Mouse (Mus musculus) forelimb bud, embryonic 11.5 days (tissue): ENCODE measurements around the gene Cep295.
A peak's percentile ranks its signal among the peaks of the same experiment; 100 is the strongest.
"Not testable (repeated sequence)": the region's sequence is repeated elsewhere in the genome, so short reads cannot be mapped to it uniquely, and the experiment has no call there.

ENCODE experiments used
- DNase-seq: peaks from one replicate; pipeline ENCODE4 v3.0.0-alpha.2; 2012; ENCODE audit warnings: low read depth, low spot score

Cep295 gene

GRCm38 (mm10) chr9:15357484-15358275 lies at the start of gene Cep295:
TSS of gene Cep295 (minus strand) at chr9:15357788.
- peak; percentile 95 for DNase-seq

DNA sequence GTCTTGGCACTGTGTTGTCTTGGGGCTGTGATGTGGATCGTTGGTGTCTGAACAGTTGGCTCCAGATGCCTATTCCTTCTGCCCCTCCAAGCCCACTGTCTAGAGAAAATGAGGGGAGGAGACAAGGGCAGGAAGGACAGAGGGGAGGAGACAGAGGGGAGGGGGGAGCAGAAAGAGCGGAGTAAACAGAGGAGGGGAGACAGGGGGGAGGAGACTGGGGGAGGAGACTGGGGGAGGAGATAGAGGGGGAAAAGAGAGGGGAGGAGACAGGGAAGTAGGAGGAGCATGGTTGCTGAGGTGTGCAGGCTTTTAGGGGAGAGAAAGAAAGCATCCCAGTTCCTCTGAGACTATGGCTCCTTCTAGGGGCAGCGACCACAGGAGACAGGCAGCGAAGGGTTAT lies 40.0 kb upstream of the Cep295 start:
- DNase-seq = no peak

GRCm38 (mm10) chr9:15395353-15395942 lies 37.9 kb upstream of the Cep295 start:
- no peak for DNase-seq

GRCm38 (mm10) chr9:15387075-15387643 lies 29.6 kb upstream of the Cep295 start:
- no peak for DNase-seq

- peak; percentile 12 for DNase-seq
Measured at GRCm38 (mm10) chr9:15384266-15384665, 26.7 kb upstream of the Cep295 start.

DNA sequence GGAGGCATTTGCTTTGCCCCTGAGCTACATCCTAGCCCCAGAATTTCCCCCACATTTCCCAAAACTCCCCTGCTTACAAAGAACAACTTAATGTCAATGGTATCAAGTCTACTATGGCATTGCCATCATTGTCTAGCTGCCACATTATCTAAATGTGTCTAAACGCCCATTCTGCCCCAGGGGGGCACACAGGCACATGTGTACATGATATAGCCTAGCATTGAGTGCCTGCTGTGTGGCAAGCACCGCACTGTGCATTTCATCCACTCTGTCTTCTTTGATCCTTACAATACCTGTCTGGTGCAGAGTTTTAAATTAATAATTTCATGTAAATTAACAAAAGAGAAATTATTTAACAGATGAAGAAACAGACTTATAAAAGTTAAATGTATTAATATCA lies 8.7 kb upstream of the Cep295 start:
- no peak for DNase-seq

DNA sequence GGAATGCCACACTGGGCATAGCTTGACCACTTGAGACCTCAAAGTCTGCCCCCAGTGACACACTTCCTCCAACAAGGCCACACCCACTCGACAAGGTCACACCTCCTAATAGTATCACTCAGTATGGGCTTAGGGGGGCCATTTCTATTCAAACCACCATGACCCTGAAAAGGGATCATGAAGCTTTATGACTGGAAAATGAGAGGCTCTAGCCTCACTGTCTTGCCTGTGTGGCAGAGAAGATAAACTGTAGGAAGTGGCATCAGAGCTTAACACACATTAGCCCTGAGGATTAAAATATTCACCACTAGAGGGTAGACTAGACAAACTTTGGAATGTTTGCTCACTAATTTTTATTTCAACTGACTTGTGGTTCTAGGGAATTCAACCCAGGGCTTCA lies 8.3 kb upstream of the Cep295 start:
- peak; percentile 23 for DNase-seq

DNA sequence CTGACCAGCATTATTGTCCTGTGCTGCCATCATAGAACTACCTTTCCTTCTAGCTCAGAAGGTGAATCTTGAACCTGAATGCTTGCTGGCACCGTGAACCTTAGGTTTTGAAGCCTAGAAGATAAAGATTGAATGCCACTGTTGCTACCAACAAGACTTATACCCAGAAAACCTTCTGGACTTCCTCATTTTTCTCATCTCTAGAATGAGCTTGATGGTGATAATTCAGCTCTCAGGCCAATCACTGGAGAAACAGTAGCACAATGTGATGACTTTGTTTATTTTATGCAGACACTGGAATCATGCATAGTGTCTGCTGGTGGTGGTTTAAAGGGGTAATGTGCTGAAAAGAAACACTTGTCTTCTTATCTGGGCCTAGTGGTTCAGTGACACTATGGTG lies 7.3 kb upstream of the Cep295 start:
- no peak for DNase-seq

- DNase-seq = no peak
Measured at GRCm38 (mm10) chr9:15356916-15357483, 588 bp downstream of the Cep295 start.

DNA sequence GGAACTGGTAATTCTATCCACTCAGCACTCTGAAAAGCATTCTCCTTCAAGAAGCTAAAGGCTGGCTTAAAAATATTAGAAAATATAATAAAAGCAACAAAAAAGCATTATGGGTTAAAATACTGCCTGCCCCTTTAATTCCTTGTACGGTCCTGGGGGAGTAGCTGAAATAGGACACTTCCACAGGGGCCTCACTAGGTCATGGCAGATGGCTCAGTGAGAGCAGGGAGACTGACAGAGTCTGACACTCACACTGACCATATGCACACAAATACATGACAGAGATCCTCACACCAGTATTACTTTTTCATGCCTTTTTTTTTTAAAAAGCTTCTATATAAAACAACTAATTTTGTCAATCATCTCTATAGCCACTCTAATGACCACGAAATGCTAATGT lies 7.7 kb downstream of the Cep295 start:
- DNase-seq = no peak

GRCm38 (mm10) chr9:15337776-15338175 lies 19.8 kb downstream of the Cep295 start:
- DNase-seq = no peak

DNA sequence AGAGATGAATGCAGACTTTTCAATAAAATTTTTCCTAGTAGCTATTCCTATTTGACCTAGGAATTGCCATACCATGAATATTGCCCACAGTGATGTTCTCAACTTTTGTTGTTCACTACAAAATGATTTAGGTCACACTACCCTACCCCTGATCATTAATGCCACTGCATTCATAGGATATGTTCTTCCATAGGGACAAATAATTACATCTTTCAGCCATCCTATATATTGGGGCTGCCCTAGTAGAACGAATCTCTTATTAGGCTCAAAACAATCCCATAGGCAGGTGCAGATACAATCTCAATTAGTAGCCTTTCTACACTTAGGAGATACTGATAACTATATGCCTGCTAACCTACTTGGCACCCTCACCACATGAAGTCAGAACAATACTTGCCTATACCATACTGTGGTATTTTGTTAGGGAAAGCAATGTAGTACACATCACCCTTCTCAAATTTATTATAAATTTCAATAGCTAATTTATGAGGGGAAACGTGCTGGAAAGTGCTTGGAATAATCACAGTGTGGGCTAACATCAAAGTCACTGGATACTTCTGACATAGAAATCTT lies 39.3 kb downstream of the Cep295 start:
- DNase-seq = no peak

GRCm38 (mm10) chr9:15317223-15318169 lies 40.1 kb downstream of the Cep295 start:
- no peak for DNase-seq

DNA sequence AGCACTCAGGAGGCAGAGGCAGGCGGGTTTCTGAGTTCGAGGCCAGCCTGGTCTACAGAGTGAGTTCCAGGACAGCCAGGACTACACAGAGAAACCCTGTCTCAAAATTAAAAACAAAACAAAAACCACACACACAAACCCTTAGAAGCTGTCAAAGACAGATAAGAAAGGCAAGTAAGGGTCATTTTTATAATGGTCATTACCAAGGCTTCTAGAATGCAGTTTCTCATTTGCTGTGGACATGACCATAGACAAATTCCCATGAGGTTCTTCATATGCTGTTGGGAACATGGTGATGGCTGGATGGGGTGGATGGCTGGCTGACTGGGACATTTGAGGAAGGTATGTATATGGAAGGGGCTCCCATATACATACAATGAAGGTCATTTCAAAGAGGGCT lies 41.3 kb downstream of the Cep295 start:
- DNase-seq = not testable (repeated sequence)

DNA sequence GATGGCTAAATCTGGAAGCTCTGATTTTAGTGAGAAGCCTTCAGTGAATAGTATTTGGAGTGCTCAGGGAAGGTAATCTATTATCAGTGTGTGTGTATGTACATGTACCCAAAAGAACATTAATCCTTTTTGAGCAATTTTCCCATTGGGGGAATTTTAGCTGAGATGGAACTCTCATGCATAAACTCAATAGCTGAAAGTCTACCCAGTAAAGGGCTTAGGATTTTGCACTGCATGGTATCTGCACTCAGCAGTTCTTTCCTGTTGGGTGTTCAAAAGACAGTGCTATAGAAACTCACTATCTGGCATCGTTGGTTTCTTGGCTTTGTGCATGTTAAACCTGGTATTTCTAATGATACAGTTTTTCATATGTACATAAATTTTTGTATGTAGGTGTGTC lies 43.0 kb downstream of the Cep295 start:
- no peak for DNase-seq

- DNase-seq = no peak
Measured at GRCm38 (mm10) chr9:15313633-15314032, 44.0 kb downstream of the Cep295 start.

GRCm38 (mm10) chr9:15312054-15312735 lies 45.4 kb downstream of the Cep295 start:
- no peak for DNase-seq

- DNase-seq = no peak
Measured at GRCm38 (mm10) chr9:15310179-15310578, 47.4 kb downstream of the Cep295 start.

DNA sequence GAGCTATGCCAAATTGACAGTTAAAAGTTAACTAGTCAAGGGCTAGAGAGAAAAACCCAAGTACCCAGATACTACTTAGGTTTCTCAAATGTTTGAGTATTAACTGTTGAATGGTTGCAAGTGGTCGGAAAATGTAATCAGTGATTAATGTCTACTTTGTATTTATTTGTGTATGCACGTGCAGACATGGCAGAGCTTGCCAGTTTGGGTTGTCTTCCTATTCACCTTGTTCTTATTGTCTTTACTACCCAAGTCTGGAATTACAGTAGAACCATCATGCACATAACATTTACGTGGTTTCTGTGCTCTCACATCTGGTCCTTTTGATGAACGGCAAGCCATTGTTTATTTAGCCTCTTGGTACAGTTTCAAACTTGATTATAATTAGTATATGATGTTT lies 48.2 kb downstream of the Cep295 start:
- no peak for DNase-seq

GRCm38 (mm10) chr9:15308254-15308653 lies 49.3 kb downstream of the Cep295 start:
- DNase-seq = no peak

GRCm38 (mm10) chr9:15307257-15307656 lies 50.3 kb downstream of the Cep295 start:
- no peak for DNase-seq
